Mouse (Mus musculus) kidney, embryonic 16.5 days (tissue): ENCODE data around the gene Diexf. TPM values are rescaled to one million over a fixed set of nuclear protein-coding genes. Genes with fewer than 3 reads are reported as not detected.

Experiments used
- ATAC-seq: fragments of 200-750 bp; cut with Nextera tagmentation; 2 replicates; pipeline ENCODE4 v1.8.0; 2017; ENCODE audit warnings: moderate TSS enrichment; ENCODE audit not compliant: low FRiP score, low TSS enrichment
- H3K27ac ChIP-seq: fragments of 300-500 bp; sonication (generic); 2 replicates; pipeline ENCODE4 v1.5.1; 2014; ENCODE audit warnings: low read length
- H3K27me3 ChIP-seq: fragments of 300-500 bp; sonication (generic); 2 replicates; pipeline ENCODE4 v1.6.1; 2014; ENCODE audit warnings: low read length, control low read depth, mixed read lengths; ENCODE audit not compliant: insufficient read depth
- H3K36me3 ChIP-seq: fragments of 300-500 bp; sonication (generic); 2 replicates; pipeline ENCODE4 v1.6.1; 2014; ENCODE audit warnings: low read length, control low read depth, mixed read lengths; ENCODE audit not compliant: insufficient read depth
- H3K4me1 ChIP-seq: fragments of 300-500 bp; sonication (generic); 2 replicates; pipeline ENCODE4 v1.6.1; 2014; ENCODE audit warnings: low read length, control low read depth, mixed read lengths; ENCODE audit not compliant: insufficient read depth
- H3K4me2 ChIP-seq: fragments of 300-500 bp; sonication (generic); replicated peaks from 2 replicates; pipeline ENCODE4 v1.6.1; 2014; ENCODE audit warnings: low read depth, low read length
- H3K4me3 ChIP-seq: fragments of 300-500 bp; sonication (generic); 2 replicates; pipeline ENCODE4 v1.5.1; 2014; ENCODE audit warnings: mild to moderate bottlenecking, low read length
- H3K9ac ChIP-seq: fragments of 300-500 bp; sonication (generic); replicated peaks from 2 replicates; pipeline ENCODE4 v1.6.1; 2014; ENCODE audit warnings: low read length
- H3K9me3 ChIP-seq: fragments of 300-500 bp; sonication (generic); 2 replicates; pipeline ENCODE4 v1.6.1; 2016; ENCODE audit warnings: low read length, control low read depth
- WGBS: fragments of 180-500 bp; shearing (Covaris S2); extraction: QIAGEN DNeasy Blood & Tissue Kit; methylation state at CpG from one replicate; pipeline ENCODE4 v1.1.7; 2014; 5-methylcytosine and 5-hydroxymethylcytosine counted together
- polyA plus RNA-seq: library from polyadenylated mRNA; unstranded; fragments of >200 nt; fragmentation: Nextera tagmentation; extraction: Ambion mirVana; gene quantifications from 2 replicates; pipeline ENCODE4 v1.2.1, GENCODE M21; 2015

Diexf gene
- polyA plus RNA-seq, 1 experiment from 2014 or later = 10.3 TPM

GRCm38 (mm10) chr1:193159163-193159562 is 29.1 kb upstream of the Diexf start:
- peaks cover 8% of the 10 kb centered on the region; the same call in 1 of the 2 replicates for H3K4me1 ChIP-seq
- no peaks in the 10 kb centered on the region for H3K36me3 ChIP-seq
- no peak for ATAC-seq
- no peak overlapping the region for H3K4me3 ChIP-seq
- no peak overlapping the region for H3K27ac ChIP-seq
- 57% methylated on average over 3 of the region's 3 CpGs for WGBS
- no peaks in the 10 kb centered on the region for H3K9me3 ChIP-seq
- 0 out of 2 replicates have a peak, but pooled peaks cover 4% of the 10 kb centered on the region for H3K27me3 ChIP-seq
- no peak overlapping the region for H3K4me2 ChIP-seq
- H3K9ac ChIP-seq = no peak overlapping the region

- no peak for ATAC-seq
- WGBS = 76% methylated on average over 8 of the region's 8 CpGs
- Histone ChIP-seq H3K27me3 (peaks cover 13% of the 10 kb centered on the region), H3K4me1 (peaks cover 10% of the 10 kb centered on the region; the same call in 1 of the 2 replicates), H3K4me3 (no peak overlapping the region), H3K36me3 (no peaks in the 10 kb centered on the region), H3K9ac (no peak overlapping the region), H3K27ac (no peak overlapping the region), H3K4me2 (no peak overlapping the region), H3K9me3 (no peaks in the 10 kb centered on the region)
These were observed 27.0 kb upstream of the Diexf start for GRCm38 (mm10) chr1:193157111-193157492.

- H3K27me3 ChIP-seq = peaks cover 19% of the 10 kb centered on the region
- ATAC-seq = no peak
- no peak overlapping the region for H3K4me2 ChIP-seq
- no peaks in the 10 kb centered on the region for H3K36me3 ChIP-seq
- 73% methylated on average over 15 of the region's 15 CpGs for WGBS
- H3K9me3 ChIP-seq = no peaks in the 10 kb centered on the region
- H3K4me3 ChIP-seq = no peak overlapping the region
- 0 out of 2 replicates have a peak overlapping the region, but pooled peaks have one; percentile 17 for H3K27ac ChIP-seq
- peaks cover 10% of the 10 kb centered on the region; the same call in 1 of the 2 replicates for H3K4me1 ChIP-seq
- peak overlapping the region; percentile 29 for H3K9ac ChIP-seq
These were observed 26.4 kb upstream of the Diexf start for GRCm38 (mm10) chr1:193156316-193157110.

- ATAC-seq = peak; percentile 40; the same call in 1 of the 2 replicates
- Histone ChIP-seq H3K27ac (no peak overlapping the region), H3K9me3 (no peaks in the 10 kb centered on the region), H3K36me3 (no peaks in the 10 kb centered on the region), H3K4me1 (0 out of 2 replicates have a peak, but pooled peaks cover 7% of the 10 kb centered on the region), H3K9ac (peak overlapping the region; percentile 61), H3K4me2 (peak overlapping the region; percentile 60), H3K4me3 (peak overlapping the region; percentile 51), H3K27me3 (peaks cover 21% of the 10 kb centered on the region)
- WGBS = 14% methylated on average over 16 of the region's 16 CpGs
These were observed 23.5 kb upstream of the Diexf start for GRCm38 (mm10) chr1:193153561-193153960.

GRCm38 (mm10) chr1:193152872-193153271 is 22.8 kb upstream of the Diexf start, which contains the start of gene Irf6:
TSS of gene Irf6 (plus strand) at chr1:193153111.
- H3K9ac ChIP-seq = peak within 1 kb of the TSS; percentile 61
- peak; percentile 99 for ATAC-seq
- H3K4me3 ChIP-seq = peak within 1 kb of the TSS; percentile 51
- H3K9me3 ChIP-seq = no peaks in the 10 kb centered on the region
- H3K4me2 ChIP-seq = peak within 1 kb of the TSS; percentile 60
- H3K27ac ChIP-seq = no peak within 1 kb of the TSS
- no peaks in the 10 kb centered on the region for H3K36me3 ChIP-seq
- H3K27me3 ChIP-seq = peaks cover 21% of the 10 kb centered on the region
- under 1% methylated on average over 30 of the region's 30 CpGs for WGBS
- 0 out of 2 replicates have a peak, but pooled peaks cover 7% of the 10 kb centered on the region for H3K4me1 ChIP-seq

GRCm38 (mm10) chr1:193151134-193151533 is 21.1 kb upstream of the Diexf start:
- WGBS = 49% methylated on average over 7 of the region's 7 CpGs
- no peaks in the 10 kb centered on the region for H3K9me3 ChIP-seq
- no peak overlapping the region for H3K4me2 ChIP-seq
- H3K36me3 ChIP-seq = no peaks in the 10 kb centered on the region
- H3K9ac ChIP-seq = no peak overlapping the region
- H3K4me1 ChIP-seq = 0 out of 2 replicates have a peak, but pooled peaks cover 4% of the 10 kb centered on the region
- no peak overlapping the region for H3K27ac ChIP-seq
- ATAC-seq = no peak
- peaks cover 21% of the 10 kb centered on the region for H3K27me3 ChIP-seq
- no peak overlapping the region for H3K4me3 ChIP-seq

GRCm38 (mm10) chr1:193149231-193149630 is 19.2 kb upstream of the Diexf start:
- no peak overlapping the region for H3K4me2 ChIP-seq
- H3K9me3 ChIP-seq = no peaks in the 10 kb centered on the region
- no peak overlapping the region for H3K4me3 ChIP-seq
- WGBS = 60% methylated on average over 3 of the region's 3 CpGs
- no peak overlapping the region for H3K9ac ChIP-seq
- H3K36me3 ChIP-seq = no peaks in the 10 kb centered on the region
- no peak for ATAC-seq
- peaks cover 17% of the 10 kb centered on the region for H3K27me3 ChIP-seq
- 0 out of 2 replicates have a peak, but pooled peaks cover 2% of the 10 kb centered on the region for H3K4me1 ChIP-seq
- no peak overlapping the region for H3K27ac ChIP-seq

- Histone ChIP-seq H3K9ac (no peak overlapping the region), H3K4me1 (no peaks in the 10 kb centered on the region), H3K27ac (no peak overlapping the region), H3K4me3 (no peak overlapping the region), H3K27me3 (peaks cover 2% of the 10 kb centered on the region; the same call in 1 of the 2 replicates), H3K36me3 (no peaks in the 10 kb centered on the region), H3K4me2 (no peak overlapping the region), H3K9me3 (no peaks in the 10 kb centered on the region)
- no peak for ATAC-seq
- WGBS = 81% methylated on average over 1 of the region's 1 CpGs
These were observed 16.3 kb upstream of the Diexf start for GRCm38 (mm10) chr1:193146416-193146815.

GRCm38 (mm10) chr1:193145101-193145500 is 15.0 kb upstream of the Diexf start:
- no peak overlapping the region for H3K4me2 ChIP-seq
- ATAC-seq = no peak
- no peak overlapping the region for H3K9ac ChIP-seq
- H3K4me1 ChIP-seq = no peaks in the 10 kb centered on the region
- no peaks in the 10 kb centered on the region for H3K36me3 ChIP-seq
- no peak overlapping the region for H3K27ac ChIP-seq
- WGBS = 85% methylated on average over 4 of the region's 4 CpGs
- H3K4me3 ChIP-seq = no peak overlapping the region
- H3K27me3 ChIP-seq = no peaks in the 10 kb centered on the region
- no peaks in the 10 kb centered on the region for H3K9me3 ChIP-seq

GRCm38 (mm10) chr1:193144516-193144915 is 14.4 kb upstream of the Diexf start:
- H3K27ac ChIP-seq = no peak overlapping the region
- no peaks in the 10 kb centered on the region for H3K27me3 ChIP-seq
- ATAC-seq = no peak
- H3K9me3 ChIP-seq = no peaks in the 10 kb centered on the region
- WGBS = 86% methylated on average over 6 of the region's 6 CpGs
- no peak overlapping the region for H3K9ac ChIP-seq
- H3K4me2 ChIP-seq = no peak overlapping the region
- H3K36me3 ChIP-seq = no peaks in the 10 kb centered on the region
- H3K4me3 ChIP-seq = no peak overlapping the region
- H3K4me1 ChIP-seq = no peaks in the 10 kb centered on the region
